Mouse (Mus musculus) liver, embryonic 13.5 days (tissue): ENCODE data around the gene Pfn1. TPM values are rescaled to one million over a fixed set of nuclear protein-coding genes. Genes with fewer than 3 reads are reported as not detected.
A peak's percentile ranks its signal among the peaks of the same experiment; 100 is the strongest.

Source experiments
- ATAC-seq: fragments of 200-750 bp; cut with Nextera tagmentation; 2 replicates; pipeline ENCODE4 v1.8.0; 2017; ENCODE audit warnings: low read depth, mild to moderate bottlenecking, moderate number of reproducible peaks, moderate library complexity
- DNase-seq: peaks from one replicate; pipeline ENCODE4 v3.0.0; 2022
- H3K27ac ChIP-seq: fragments of 300-500 bp; sonication (generic); 2 replicates; pipeline ENCODE4 v1.5.1; 2015; ENCODE audit warnings: moderate library complexity, mild to moderate bottlenecking, inconsistent platforms
- H3K27me3 ChIP-seq: fragments of 300-500 bp; sonication (generic); 2 replicates; pipeline ENCODE4 v1.6.1; 2015; ENCODE audit warnings: mild to moderate bottlenecking, inconsistent platforms
- H3K36me3 ChIP-seq: fragments of 300-500 bp; sonication (generic); 2 replicates; pipeline ENCODE4 v1.6.1; 2015; ENCODE audit warnings: mild to moderate bottlenecking, inconsistent platforms
- H3K4me1 ChIP-seq: fragments of 300-500 bp; sonication (generic); replicated peaks from 2 replicates; pipeline ENCODE4 v1.6.1; 2015; ENCODE audit warnings: inconsistent platforms
- H3K4me2 ChIP-seq: fragments of 300-500 bp; sonication (generic); 2 replicates; pipeline ENCODE4 v1.6.1; 2015; ENCODE audit warnings: inconsistent platforms, mild to moderate bottlenecking, moderate library complexity
- H3K4me3 ChIP-seq: fragments of 300-500 bp; sonication (generic); replicated peaks from 2 replicates; pipeline ENCODE4 v1.5.1; 2015; ENCODE audit warnings: mild to moderate bottlenecking, inconsistent platforms
- H3K9ac ChIP-seq: fragments of 300-500 bp; sonication (generic); 2 replicates; pipeline ENCODE4 v1.6.1; 2015; ENCODE audit warnings: mild to moderate bottlenecking, inconsistent platforms
- H3K9me3 ChIP-seq: fragments of 300-500 bp; sonication (generic); replicated peaks from 2 replicates; pipeline ENCODE4 v1.6.1; 2016; ENCODE audit warnings: inconsistent platforms
- WGBS: fragments of 180-500 bp; shearing (Covaris S2); methylation state at CpG from one replicate; pipeline ENCODE4 v1.1.7; 2015; ENCODE audit not compliant: insufficient replicate concordance; 5-methylcytosine and 5-hydroxymethylcytosine counted together
- polyA plus RNA-seq: library from polyadenylated mRNA; unstranded; fragments of >200 nt; fragmentation: Nextera tagmentation; extraction: Ambion mirVana; gene quantifications from 2 replicates; pipeline ENCODE4 v1.2.1, GENCODE M21; 2015

Gene Pfn1
- polyA plus RNA-seq, 1 experiment from 2014 or later = 1,347 TPM

- H3K9me3 ChIP-seq = no peaks in the 10 kb centered on the region
- H3K4me2 ChIP-seq = no peak overlapping the region
- no peak overlapping the region for H3K4me3 ChIP-seq
- no peak for DNase-seq
- no peak overlapping the region for H3K27ac ChIP-seq
- H3K27me3 ChIP-seq = no peaks in the 10 kb centered on the region
- H3K4me1 ChIP-seq = peaks cover 13% of the 10 kb centered on the region
- ATAC-seq = no peak
- H3K36me3 ChIP-seq = no peaks in the 10 kb centered on the region
- H3K9ac ChIP-seq = no peak overlapping the region
- 26% methylated on average over 2 of the region's 2 CpGs for WGBS
Observed at GRCm38 (mm10) chr11:70628431-70628830, 26.0 kb downstream of the Pfn1 start.

GRCm38 (mm10) chr11:70626877-70627276, 27.6 kb downstream of the Pfn1 start:
- WGBS = 47% methylated on average over 4 of the region's 4 CpGs
- Histone ChIP-seq H3K4me3 (no peak overlapping the region), H3K4me2 (no peak overlapping the region), H3K27me3 (no peaks in the 10 kb centered on the region), H3K9me3 (no peaks in the 10 kb centered on the region), H3K9ac (no peak overlapping the region), H3K27ac (no peak overlapping the region), H3K4me1 (peaks cover 24% of the 10 kb centered on the region), H3K36me3 (no peaks in the 10 kb centered on the region)
- DNase-seq = no peak
- ATAC-seq = no peak

GRCm38 (mm10) chr11:70625473-70625872, 29.0 kb downstream of the Pfn1 start:
- ATAC-seq = no peak
- no peak overlapping the region for H3K9ac ChIP-seq
- H3K9me3 ChIP-seq = no peaks in the 10 kb centered on the region
- no peaks in the 10 kb centered on the region for H3K27me3 ChIP-seq
- no peaks in the 10 kb centered on the region for H3K36me3 ChIP-seq
- peaks cover 24% of the 10 kb centered on the region for H3K4me1 ChIP-seq
- H3K4me3 ChIP-seq = no peak overlapping the region
- H3K4me2 ChIP-seq = no peak overlapping the region
- 28% methylated on average over 4 of the region's 4 CpGs for WGBS
- peak; percentile 53 for DNase-seq
- H3K27ac ChIP-seq = no peak overlapping the region

- 63% methylated on average over 10 of the region's 10 CpGs for WGBS
- no peak for ATAC-seq
- H3K4me3 ChIP-seq = no peak overlapping the region
- peaks cover 16% of the 10 kb centered on the region; the same call in 1 of the 2 replicates for H3K4me1 ChIP-seq
- H3K27ac ChIP-seq = no peak overlapping the region
- H3K27me3 ChIP-seq = no peaks in the 10 kb centered on the region
- no peak for DNase-seq
- no peaks in the 10 kb centered on the region for H3K36me3 ChIP-seq
- H3K9ac ChIP-seq = no peak overlapping the region
- H3K4me2 ChIP-seq = no peak overlapping the region
- no peaks in the 10 kb centered on the region for H3K9me3 ChIP-seq
Observed at GRCm38 (mm10) chr11:70623053-70623742, 31.2 kb downstream of the Pfn1 start.

- Histone ChIP-seq H3K9ac (no peak overlapping the region), H3K4me1 (peaks cover 16% of the 10 kb centered on the region; the same call in 1 of the 2 replicates), H3K4me2 (no peak overlapping the region), H3K27ac (no peak overlapping the region), H3K9me3 (no peaks in the 10 kb centered on the region), H3K36me3 (no peaks in the 10 kb centered on the region), H3K4me3 (no peak overlapping the region), H3K27me3 (0 out of 2 replicates have a peak, but pooled peaks cover under 1% of the 10 kb centered on the region)
- ATAC-seq = peak; percentile 78
- 46% methylated on average over 7 of the region's 7 CpGs for WGBS
- DNase-seq = peak; percentile 37
Observed at GRCm38 (mm10) chr11:70621972-70622814, 32.3 kb downstream of the Pfn1 start.

GRCm38 (mm10) chr11:70619101-70619500, 35.3 kb downstream of the Pfn1 start, which contains the start of gene Chrne:
TSS of gene Chrne (minus strand) at chr11:70619216.
- H3K36me3 ChIP-seq = no peaks in the 10 kb centered on the region
- no peak within 1 kb of the TSS for H3K27ac ChIP-seq
- H3K4me3 ChIP-seq = no peak within 1 kb of the TSS
- DNase-seq (no peak), ATAC-seq (no peak)
- H3K9me3 ChIP-seq = no peaks in the 10 kb centered on the region
- peaks cover 16% of the 10 kb centered on the region; the same call in 1 of the 2 replicates for H3K27me3 ChIP-seq
- WGBS = 70% methylated on average over 1 of the region's 1 CpGs
- peaks cover 35% of the 10 kb centered on the region for H3K4me1 ChIP-seq
- H3K9ac ChIP-seq = no peak within 1 kb of the TSS
- no peak within 1 kb of the TSS for H3K4me2 ChIP-seq

GRCm38 (mm10) chr11:70615516-70616093, 38.8 kb downstream of the Pfn1 start, which contains the start of gene 4930544D05Rik:
TSS of gene 4930544D05Rik (plus strand) at chr11:70615848.
- H3K9me3 ChIP-seq = no peaks in the 10 kb centered on the region
- DNase-seq (no peak), ATAC-seq (no peak)
- 17% methylated on average over 21 of the region's 21 CpGs for WGBS
- peak within 1 kb of the TSS; percentile 92 for H3K4me2 ChIP-seq
- H3K4me3 ChIP-seq = peak within 1 kb of the TSS; percentile 59
- H3K36me3 ChIP-seq = peaks cover 19% of the 10 kb centered on the region
- peaks cover 26% of the 10 kb centered on the region for H3K4me1 ChIP-seq
- 0 out of 2 replicates have a peak within 1 kb of the TSS, but pooled peaks have one; percentile 9 for H3K27ac ChIP-seq
- H3K9ac ChIP-seq = peak within 1 kb of the TSS; percentile 65
- peaks cover 16% of the 10 kb centered on the region; the same call in 1 of the 2 replicates for H3K27me3 ChIP-seq

- Histone ChIP-seq H3K9ac (peak overlapping the region; percentile 65), H3K36me3 (peaks cover 24% of the 10 kb centered on the region), H3K4me3 (peak overlapping the region; percentile 59), H3K9me3 (no peaks in the 10 kb centered on the region), H3K4me1 (peaks cover 26% of the 10 kb centered on the region), H3K4me2 (peak overlapping the region; percentile 92), H3K27ac (0 out of 2 replicates have a peak overlapping the region, but pooled peaks have one; percentile 9), H3K27me3 (peaks cover 16% of the 10 kb centered on the region; the same call in 1 of the 2 replicates)
- peak; percentile 65 for DNase-seq
- ATAC-seq = peak; percentile 83
- WGBS = 1% methylated on average over 17 of the region's 17 CpGs
Observed at GRCm38 (mm10) chr11:70615074-70615473, 39.4 kb downstream of the Pfn1 start.

- Histone ChIP-seq H3K36me3 (peaks cover 49% of the 10 kb centered on the region), H3K27ac (no peak overlapping the region), H3K4me1 (peaks cover 34% of the 10 kb centered on the region), H3K9ac (no peak overlapping the region), H3K9me3 (no peaks in the 10 kb centered on the region), H3K27me3 (peaks cover 16% of the 10 kb centered on the region; the same call in 1 of the 2 replicates), H3K4me3 (no peak overlapping the region), H3K4me2 (no peak overlapping the region)
- DNase-seq (no peak), ATAC-seq (no peak)
- 66% methylated on average over 7 of the region's 7 CpGs for WGBS
Observed at GRCm38 (mm10) chr11:70612505-70612904, 41.9 kb downstream of the Pfn1 start.

- Histone ChIP-seq H3K36me3 (peaks cover 66% of the 10 kb centered on the region), H3K9me3 (no peaks in the 10 kb centered on the region), H3K4me3 (no peak overlapping the region), H3K4me2 (no peak overlapping the region), H3K27me3 (0 out of 2 replicates have a peak, but pooled peaks cover under 1% of the 10 kb centered on the region), H3K4me1 (peaks cover 32% of the 10 kb centered on the region), H3K9ac (no peak overlapping the region), H3K27ac (no peak overlapping the region)
- DNase-seq (no peak), ATAC-seq (no peak)
- 76% methylated on average over 4 of the region's 4 CpGs for WGBS
Observed at GRCm38 (mm10) chr11:70610752-70611151, 43.7 kb downstream of the Pfn1 start.
